Mouse (Mus musculus): Measurements from ENCODE around the gene Srp14. TPM values are rescaled to one million over a fixed set of nuclear protein-coding genes. Genes with fewer than 3 reads are reported as not detected.

The Srp14 gene
- 9.6 and 13.0 TPM in 2 replicates for polyA plus RNA-seq (2012; rRNA removed)

DNA sequence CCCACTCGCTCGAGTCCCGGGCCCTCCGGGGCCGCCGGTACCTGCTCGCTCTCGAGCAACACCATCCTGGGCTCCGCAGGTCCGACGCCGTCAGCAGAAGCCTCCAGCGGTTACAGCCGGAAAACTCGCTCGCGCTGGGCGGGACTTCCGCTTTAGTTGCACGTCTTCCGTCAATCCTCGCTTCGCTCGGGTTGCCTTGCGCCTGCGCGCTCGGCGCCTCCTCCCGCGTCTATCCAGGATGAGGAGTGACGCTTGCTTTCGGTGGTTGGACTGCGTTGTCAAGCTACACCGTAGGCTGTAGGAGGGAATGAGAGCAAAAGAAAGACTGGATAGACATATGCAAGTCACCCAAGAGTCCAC is at the start of gene Srp14:
Gene Srp14 (minus strand): TSS at position 162 of the 360 bp plus-strand sequence.

Other genes with a start within 250 kb of the Srp14 start
- not detected in 2 replicates for gene Fsip1, start 222.7 kb downstream of the Srp14 start, polyA plus RNA-seq (2012; rRNA removed)
- 0.06 and 0.08 TPM in 2 replicates for gene Gpr176, start 106.3 kb downstream of the Srp14 start, polyA plus RNA-seq (2012; rRNA removed)
- 2.3 and 3.0 TPM in 2 replicates for gene Eif2ak4, start 91.1 kb downstream of the Srp14 start, polyA plus RNA-seq (2012; rRNA removed)
- 5.0 and 11.5 TPM in 2 replicates for gene Bmf, start 70.0 kb upstream of the Srp14 start, polyA plus RNA-seq (2012; rRNA removed)
- 0.99 and 1.5 TPM in 2 replicates for gene Bub1b, start 118.5 kb upstream of the Srp14 start, polyA plus RNA-seq (2012; rRNA removed)
- 6.0 and 6.6 TPM in 2 replicates for gene Pak6, start 183.6 kb upstream of the Srp14 start, polyA plus RNA-seq (2012; rRNA removed)
- gene Ankrd63, start 224.3 kb upstream of the Srp14 start, polyA plus RNA-seq (2012; rRNA removed), result 0.19 and 0.31 TPM in 2 replicates
- gene Plcb2, start 248.7 kb upstream of the Srp14 start, polyA plus RNA-seq (2012; rRNA removed), result 0.98 and 1.3 TPM in 2 replicates

Measured in stomach, adult 2 months (tissue).